Comparison of ENCODE assay signal across 24 mouse cellular contexts in the genomic region with DNA sequence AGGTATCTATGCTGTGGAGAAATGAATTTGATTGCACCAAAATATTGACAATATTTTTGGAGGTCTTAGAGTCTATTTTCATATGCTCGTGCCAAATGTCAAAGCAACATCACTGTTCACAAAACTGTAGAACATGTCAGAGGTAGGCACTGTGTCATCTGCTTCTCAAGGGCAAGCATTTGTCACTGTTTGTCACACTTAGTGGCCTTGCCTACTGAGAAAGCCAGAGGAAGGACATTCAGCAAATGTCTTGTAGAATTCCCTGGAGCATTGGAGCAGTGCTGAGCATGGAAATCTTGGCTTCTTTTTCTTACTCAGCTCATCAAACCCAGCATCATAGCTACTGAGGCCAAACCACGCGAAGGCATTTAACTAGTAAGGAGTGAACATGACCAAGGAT. TPM values are rescaled to one million over a fixed set of nuclear protein-coding genes. Genes with fewer than 3 reads are reported as not detected.
"Had no signal": no experiment of that assay in that cellular context is flagged by ENCODE, and none has a peak within 500 bp of the region (broad histone marks: within the 10 kb centered on the region; RNA-seq: fewer than 3 reads in every experiment).

No protein-coding gene starts in this region.

- DNase-seq: gastrocnemius, adult 2 months; gastrocnemius, postnatal 10 days; gastrocnemius, postnatal 25 days; heart, adult 18-20 months; heart, postnatal 10 days; heart, postnatal 4 days; kidney, adult 18-20 months; kidney, adult 8-10 months; kidney, postnatal 10 days; kidney, postnatal 25 days; kidney, postnatal 4 days; liver; liver, embryonic 13.5 days; liver, postnatal 0 days had no signal

RNA-seq across cellular contexts. Expression of a gene that starts 3.1 kb away (rescaled TPM):
- total RNA-seq: gastrocnemius, adult 2 months; gastrocnemius, postnatal 10 days; gastrocnemius, postnatal 25 days; gastrocnemius, postnatal 4 days; granulocyte monocyte progenitor cell, adult 5-6 weeks; heart, adult 18-20 months; heart, adult 8-10 months; heart, postnatal 10 days; heart, postnatal 25 days; heart, postnatal 4 days; layer of hippocampus, adult 2 months; layer of hippocampus, postnatal 10 days; layer of hippocampus, postnatal 25 days; left cerebral cortex, adult 2 months; left cerebral cortex, postnatal 10 days; left cerebral cortex, postnatal 25 days had no signal

RNA-seq across cellular contexts. Expression of a gene that starts 8.9 kb away (rescaled TPM):
- total RNA-seq: gastrocnemius, adult 2 months; gastrocnemius, postnatal 10 days; gastrocnemius, postnatal 25 days; gastrocnemius, postnatal 4 days; granulocyte monocyte progenitor cell, adult 5-6 weeks; heart, adult 18-20 months; heart, adult 8-10 months; heart, postnatal 10 days; heart, postnatal 25 days; heart, postnatal 4 days; layer of hippocampus, adult 2 months; layer of hippocampus, postnatal 10 days; layer of hippocampus, postnatal 25 days; left cerebral cortex, adult 2 months; left cerebral cortex, postnatal 10 days; left cerebral cortex, postnatal 25 days had no signal

RNA-seq across cellular contexts. Expression of a gene that starts 21.1 kb away (rescaled TPM):
- total RNA-seq: gastrocnemius, adult 2 months; gastrocnemius, postnatal 25 days; heart, adult 18-20 months; heart, adult 8-10 months; heart, postnatal 10 days; heart, postnatal 25 days; heart, postnatal 4 days; layer of hippocampus, adult 2 months; layer of hippocampus, postnatal 10 days; layer of hippocampus, postnatal 25 days; left cerebral cortex, adult 2 months; left cerebral cortex, postnatal 10 days; left cerebral cortex, postnatal 25 days had no signal

RNA-seq across cellular contexts. Expression of a gene that starts 35.9 kb away (rescaled TPM):
- total RNA-seq: gastrocnemius, adult 2 months; gastrocnemius, postnatal 10 days; gastrocnemius, postnatal 25 days; gastrocnemius, postnatal 4 days; granulocyte monocyte progenitor cell, adult 5-6 weeks; heart, adult 18-20 months; heart, adult 8-10 months; heart, postnatal 10 days; heart, postnatal 25 days; heart, postnatal 4 days; layer of hippocampus, adult 2 months; layer of hippocampus, postnatal 10 days; layer of hippocampus, postnatal 25 days; left cerebral cortex, adult 2 months; left cerebral cortex, postnatal 10 days; left cerebral cortex, postnatal 25 days had no signal

RNA-seq across cellular contexts. Expression of a gene that starts 38.4 kb away (rescaled TPM):
- total RNA-seq: gastrocnemius, adult 2 months; gastrocnemius, postnatal 25 days; gastrocnemius, postnatal 4 days; heart, adult 18-20 months; heart, adult 8-10 months; heart, postnatal 10 days; heart, postnatal 25 days; heart, postnatal 4 days; layer of hippocampus, adult 2 months; layer of hippocampus, postnatal 10 days; layer of hippocampus, postnatal 25 days; left cerebral cortex, adult 2 months; left cerebral cortex, postnatal 10 days; left cerebral cortex, postnatal 25 days had no signal
